Mouse (Mus musculus) thymus, postnatal 36 days (tissue): Measurements from ENCODE around the gene Rassf3.

Experiments used
- DNase-seq, 2 experiments: peaks; one replicate each; pipeline ENCODE4 v3.0.0; 2022; ENCODE audit warnings: mixed read lengths in 2 of 2

Gene Rassf3

DNA sequence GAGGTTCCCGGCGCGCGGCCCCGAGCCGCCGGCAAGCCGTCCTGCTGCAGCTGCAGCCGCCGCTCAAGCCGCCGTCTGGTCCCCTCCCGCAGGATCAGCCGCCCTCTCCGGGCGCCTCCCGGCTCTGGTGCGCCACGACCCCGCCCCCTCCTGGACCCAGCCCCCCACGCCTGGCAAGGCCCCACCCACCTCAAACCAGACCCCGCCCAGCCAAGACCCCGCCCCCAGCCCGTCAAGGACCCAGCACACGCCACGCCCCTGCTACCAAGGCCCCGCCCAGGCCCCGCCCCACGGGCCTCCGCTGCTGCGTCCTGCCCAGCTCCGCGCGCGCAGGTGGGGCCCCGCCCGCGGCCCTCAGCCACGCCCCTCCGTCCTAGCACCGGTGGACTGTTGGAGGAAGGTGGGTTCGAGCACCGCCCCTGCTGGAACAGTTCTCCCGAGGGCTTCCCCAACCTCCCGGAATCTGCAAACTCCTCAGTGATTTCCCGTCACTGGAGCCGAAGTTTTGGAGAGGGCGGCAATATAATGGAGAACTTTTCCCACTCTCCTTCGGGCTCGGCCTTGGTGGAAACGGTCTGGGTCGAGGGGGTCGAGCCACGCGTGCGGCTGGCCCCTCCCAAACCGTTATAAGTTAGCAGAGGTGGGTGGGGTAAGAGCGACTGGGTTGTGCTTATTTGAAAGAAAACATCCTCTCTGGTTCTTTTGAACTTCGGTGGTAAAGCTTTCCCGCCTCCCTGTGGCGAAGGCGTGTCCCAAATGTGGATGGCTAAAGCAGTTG, at the start of gene Rassf3:
TSS of gene Rassf3 (minus strand) at position 158 of the 778 bp plus-strand sequence.
- DNase-seq: peak; percentile 98

- DNase-seq: no peak
Observed at GRCm38 (mm10) chr10:121520923-121521585, 44.9 kb upstream of the Rassf3 start.

DNA sequence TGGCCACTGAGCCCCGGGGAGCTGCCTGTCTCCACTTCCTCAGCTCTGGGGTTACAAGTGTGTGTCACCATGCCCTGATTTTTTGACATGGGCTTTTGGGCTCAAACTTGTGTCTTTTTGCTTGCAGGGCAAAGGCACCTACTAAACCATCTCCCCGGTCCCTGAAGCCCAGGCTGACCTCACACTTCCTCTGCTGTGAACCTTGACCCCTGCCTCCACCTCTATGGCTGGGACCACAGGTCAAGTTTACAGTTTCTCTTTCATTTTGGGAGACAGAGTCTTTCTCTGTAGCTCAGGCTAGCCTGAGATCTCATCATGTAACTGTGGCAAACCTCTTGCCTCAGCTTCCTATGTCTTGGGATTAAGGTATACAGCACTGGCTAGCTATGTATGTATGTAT, 43.6 kb upstream of the Rassf3 start:
- no peak for DNase-seq

GRCm38 (mm10) chr10:121516008-121516600, 40.0 kb upstream of the Rassf3 start:
- DNase-seq: peak; percentile 66 to 76

DNA sequence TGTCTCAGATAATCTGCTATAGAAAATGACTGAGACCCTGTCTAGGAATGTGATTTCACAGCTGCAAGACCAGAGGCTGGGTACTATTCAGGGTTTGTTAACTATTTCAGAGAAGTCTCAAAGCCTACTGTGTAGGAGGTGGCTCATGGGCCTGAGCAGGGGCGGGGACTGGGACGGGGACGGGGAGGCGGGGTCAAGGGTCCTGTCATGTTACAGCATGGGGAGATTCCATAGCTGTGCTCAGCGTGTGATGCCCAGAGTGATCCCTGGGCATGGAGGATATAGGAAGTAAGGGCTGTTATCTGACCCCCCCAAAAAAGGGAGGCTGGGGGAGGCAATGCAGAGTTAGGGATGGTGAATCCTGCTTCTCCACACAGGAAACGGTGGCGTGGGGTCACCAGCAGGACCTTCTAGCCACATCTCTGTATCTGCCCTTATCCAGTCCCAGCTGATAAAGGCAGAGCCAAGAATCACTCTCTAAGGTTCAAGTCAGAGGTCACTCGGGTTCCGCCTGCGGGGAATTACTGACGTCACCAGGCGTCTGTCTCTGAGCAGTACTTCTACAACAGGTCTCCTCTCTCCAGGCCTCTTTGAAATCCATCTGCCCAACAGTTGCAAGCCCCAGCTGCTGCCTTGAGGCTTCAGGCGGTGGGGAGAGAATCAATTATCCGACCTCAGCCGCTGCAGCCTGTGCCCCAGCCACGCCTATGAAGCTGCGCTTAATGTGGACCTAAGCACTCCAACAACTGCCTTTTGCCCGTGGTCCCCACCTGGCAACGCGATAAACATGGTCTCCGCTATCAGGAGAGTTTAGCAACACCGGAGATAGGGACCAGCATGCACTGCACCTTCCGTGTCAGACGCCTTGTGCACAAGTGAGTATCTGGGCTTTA, 33.9 kb upstream of the Rassf3 start:
- no peak for DNase-seq

GRCm38 (mm10) chr10:121507755-121508544, 31.8 kb upstream of the Rassf3 start:
- DNase-seq: no peak

GRCm38 (mm10) chr10:121506731-121507583, 30.8 kb upstream of the Rassf3 start:
- DNase-seq: peak; percentile 93 to 94

- no peak for DNase-seq
Observed at GRCm38 (mm10) chr10:121505929-121506328, 29.8 kb upstream of the Rassf3 start.

- DNase-seq: peak; percentile 78 to 88
Observed at GRCm38 (mm10) chr10:121504973-121505911, 29.1 kb upstream of the Rassf3 start.

DNA sequence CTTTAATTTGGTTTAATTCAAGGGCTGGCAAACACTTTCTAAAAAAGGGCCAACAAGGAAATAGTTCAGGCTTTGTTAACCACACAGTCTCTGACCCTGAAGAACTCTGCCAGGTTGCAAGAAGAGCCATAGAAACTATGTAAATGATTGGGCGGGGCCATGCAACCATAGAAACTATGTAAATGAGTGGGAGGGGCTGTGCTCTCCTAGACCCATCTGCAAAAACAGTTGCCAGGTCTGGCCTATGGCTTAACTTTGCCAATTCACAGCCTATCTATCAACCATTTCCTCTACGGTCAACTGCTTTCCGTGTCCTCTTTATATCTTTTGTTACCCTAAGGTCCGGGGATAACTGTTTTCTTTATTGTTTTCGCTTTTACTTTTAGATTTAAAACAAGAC, 25.0 kb upstream of the Rassf3 start:
- DNase-seq: no peak

DNA sequence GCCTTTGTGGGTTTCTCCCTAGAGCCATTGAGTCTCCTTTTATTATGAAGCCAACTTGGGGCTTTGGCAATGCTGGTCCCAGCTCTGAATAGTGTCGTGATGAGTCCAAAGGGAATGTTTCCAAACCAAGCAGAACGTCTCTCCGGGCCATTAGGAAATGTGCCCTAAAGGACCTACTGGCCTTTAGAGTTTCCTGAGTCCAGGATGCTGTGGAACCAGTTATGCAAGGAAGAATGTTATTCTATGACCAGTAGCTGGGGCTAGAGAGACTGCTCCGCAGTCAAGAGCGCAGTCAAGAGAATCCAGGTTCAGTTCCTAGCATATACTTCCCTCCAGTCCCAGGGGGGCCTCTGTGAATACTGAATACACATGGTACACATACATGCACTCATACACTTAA, 23.9 kb upstream of the Rassf3 start:
- no peak for DNase-seq

GRCm38 (mm10) chr10:121499063-121499462, 22.9 kb upstream of the Rassf3 start:
- DNase-seq: no peak

DNA sequence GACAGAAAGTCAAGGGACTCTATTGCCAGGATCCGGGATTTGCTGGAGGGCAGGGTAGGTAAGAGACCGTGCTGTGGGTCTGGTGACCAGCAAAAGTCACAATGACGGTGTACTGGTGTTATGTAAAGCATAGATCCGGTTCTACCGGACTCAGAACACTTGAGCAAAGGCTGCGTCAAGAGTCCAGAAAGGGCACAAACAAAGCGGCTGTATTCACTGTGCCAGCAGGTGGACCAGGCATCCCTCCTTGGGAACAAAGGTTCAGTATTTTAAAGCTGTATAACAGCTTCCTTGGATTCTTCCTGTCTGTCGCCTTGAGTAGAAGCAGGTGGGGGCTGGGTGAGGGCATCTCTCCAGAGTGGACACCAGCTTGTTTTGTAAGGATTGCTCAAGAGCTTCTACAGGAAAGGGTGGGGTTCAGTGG, 22.3 kb upstream of the Rassf3 start:
- no peak for DNase-seq

DNA sequence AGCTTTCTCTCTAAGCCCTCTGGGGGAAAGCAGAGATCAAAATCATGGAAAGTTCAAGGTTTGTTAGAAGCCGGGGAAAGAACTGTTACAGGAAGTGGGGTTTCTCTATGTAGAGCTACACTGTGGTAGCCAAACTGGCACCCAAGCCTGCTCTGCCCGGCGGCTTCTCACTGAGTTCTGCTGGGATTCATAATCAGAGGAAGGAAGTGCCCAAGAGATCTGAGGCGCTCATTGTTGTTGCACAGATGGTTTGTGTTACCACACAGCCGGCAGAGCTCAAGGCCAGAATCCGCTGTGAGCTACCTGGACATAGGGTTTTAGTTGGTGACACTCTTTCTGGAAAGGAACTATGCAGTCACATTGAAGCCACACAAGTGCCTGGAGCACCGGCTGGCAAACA, 21.8 kb upstream of the Rassf3 start:
- DNase-seq: no peak

DNA sequence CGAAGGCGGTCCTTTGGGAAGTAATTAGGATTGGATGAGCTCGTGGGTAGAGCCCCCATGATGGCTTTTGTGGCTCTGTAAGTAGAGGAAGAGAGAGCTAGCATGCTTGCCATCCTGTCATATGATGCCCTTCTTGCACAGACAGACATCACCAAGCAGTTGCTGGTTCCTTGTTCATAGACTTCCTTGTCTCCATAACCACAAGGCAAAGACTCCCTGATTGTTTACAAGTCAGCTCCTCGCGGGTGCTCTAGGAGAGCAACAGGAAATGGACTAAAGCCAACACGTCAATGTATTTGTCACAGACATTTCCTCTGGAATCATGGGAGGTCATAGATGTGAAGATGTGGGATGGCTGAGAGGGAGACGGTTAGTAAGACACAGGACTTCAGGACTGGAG, 20.5 kb upstream of the Rassf3 start:
- no peak for DNase-seq

- DNase-seq: no peak
Observed at GRCm38 (mm10) chr10:121494163-121494425, 17.9 kb upstream of the Rassf3 start.

DNA sequence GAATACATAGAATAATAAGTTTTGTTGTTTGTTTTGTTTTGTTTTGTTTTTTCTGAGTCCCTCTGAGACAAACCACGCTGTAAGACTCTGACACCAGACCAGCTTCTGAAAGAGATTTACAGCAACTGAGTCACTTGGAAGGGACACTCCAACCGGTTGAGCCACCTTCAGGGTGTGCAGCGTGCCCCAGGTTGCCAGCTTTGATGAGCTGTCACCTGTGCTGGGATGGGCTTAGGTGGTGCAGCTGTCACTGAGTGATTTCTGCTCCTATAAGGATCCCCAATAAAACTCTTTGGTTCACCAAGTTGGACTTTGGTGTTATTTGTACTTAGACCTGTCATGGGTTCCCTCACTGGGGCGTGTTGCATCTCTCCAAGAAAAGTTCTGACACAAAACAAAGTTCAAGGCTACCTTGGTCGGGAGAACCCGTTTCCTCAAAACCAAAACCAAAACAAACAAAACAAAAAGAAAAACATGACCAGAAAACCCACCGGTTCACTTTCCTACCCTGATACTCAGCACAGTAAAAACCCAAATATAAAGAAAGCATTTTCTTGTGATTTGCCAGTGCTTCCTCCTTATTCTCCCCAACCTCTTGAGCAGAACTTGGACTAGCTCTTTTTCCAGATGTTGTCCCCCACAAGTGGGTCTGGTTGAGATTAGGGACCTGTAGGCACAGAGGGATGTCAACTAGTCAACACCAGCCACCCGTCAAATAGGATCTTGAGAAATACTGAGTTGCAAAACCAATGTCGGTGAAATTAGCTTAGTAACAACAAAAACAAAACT, 17.4 kb upstream of the Rassf3 start:
- DNase-seq: no peak

DNA sequence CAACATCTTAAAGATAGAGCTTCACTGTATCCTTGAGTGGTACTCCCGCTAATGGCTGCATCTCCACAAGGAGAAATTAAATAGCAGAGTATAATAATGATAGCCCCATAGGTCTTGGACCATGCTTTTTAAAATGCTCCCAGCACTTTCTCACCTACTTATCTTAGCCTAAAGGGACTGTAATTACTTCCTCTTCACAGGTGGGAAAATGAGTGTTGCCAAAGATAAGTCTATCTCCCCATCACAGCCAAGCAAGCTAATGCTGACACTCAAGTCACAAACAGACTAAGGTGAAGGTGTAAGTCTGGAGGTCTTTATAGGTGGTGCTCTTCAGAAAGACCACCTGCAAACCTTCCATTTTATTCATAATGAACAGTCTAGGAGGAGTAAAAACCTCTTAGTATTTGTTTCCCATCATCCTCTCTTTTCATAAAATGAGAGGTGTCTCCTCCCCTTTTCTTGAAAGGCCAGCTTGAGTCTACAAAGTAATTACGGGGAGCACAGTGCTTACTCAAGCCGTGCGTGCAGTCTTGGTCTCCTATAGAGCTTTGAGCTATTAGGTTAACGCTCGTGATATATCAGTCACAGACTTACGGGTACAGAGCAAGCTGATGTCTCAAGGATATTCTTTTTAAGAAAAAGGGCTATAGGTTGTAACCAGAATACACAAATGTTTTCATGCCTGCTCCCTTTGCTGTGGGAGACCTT, 16.6 kb upstream of the Rassf3 start:
- DNase-seq: no peak

DNA sequence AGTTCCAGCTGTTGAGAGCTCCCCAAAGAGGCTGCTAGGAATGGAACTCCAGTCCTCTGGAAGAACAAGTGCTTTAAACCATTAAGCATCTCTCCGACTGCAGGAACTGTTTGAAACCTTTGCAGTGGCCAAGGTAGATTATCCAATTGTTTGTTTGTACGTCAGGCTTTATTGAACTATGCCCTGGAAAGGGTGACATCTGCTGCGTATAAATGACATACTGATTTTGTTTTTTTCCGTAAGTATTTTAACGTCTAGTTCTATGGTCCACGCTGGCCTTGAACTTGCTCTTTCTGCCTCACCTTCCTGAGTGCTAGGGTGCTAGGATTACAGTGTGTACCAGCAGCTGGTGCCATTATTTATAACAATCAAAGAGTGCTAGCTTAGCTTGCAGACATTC, 13.8 kb upstream of the Rassf3 start:
- DNase-seq: no peak
